Mouse (Mus musculus) liver, embryonic 14.5 days (tissue): ENCODE measurements around the gene Eras. TPM values are rescaled to one million over a fixed set of nuclear protein-coding genes. Genes with fewer than 3 reads are reported as not detected.

Experiments
- ATAC-seq: fragments of 200-750 bp; cut with Nextera tagmentation; 2 replicates; pipeline ENCODE4 v1.8.0; 2017; ENCODE audit warnings: moderate number of reproducible peaks, mild to moderate bottlenecking, moderate library complexity; ENCODE audit not compliant: insufficient read depth
- DNase-seq, 3 experiments: peaks; one replicate each; pipeline ENCODE4 v3.0.0-alpha.2; 2012 to 2013; ENCODE audit warnings: low read depth in 3 of 3, low spot score in 3 of 3
- H3K27ac ChIP-seq: fragments of 300-500 bp; sonication (generic); 2 replicates; pipeline ENCODE4 v1.5.1; 2014; ENCODE audit warnings: moderate library complexity, mild to moderate bottlenecking, control low read depth, inconsistent platforms
- H3K27me3 ChIP-seq: fragments of 300-500 bp; sonication (generic); 2 replicates; pipeline ENCODE4 v1.6.1; 2014; ENCODE audit warnings: mild to moderate bottlenecking, low read length, moderate library complexity; ENCODE audit not compliant: control insufficient read depth, insufficient read depth
- H3K36me3 ChIP-seq: fragments of 300-500 bp; sonication (generic); replicated peaks from 2 replicates; pipeline ENCODE4 v1.6.1; 2014; ENCODE audit warnings: low read depth; ENCODE audit not compliant: control insufficient read depth, insufficient read depth
- H3K4me1 ChIP-seq, 2 experiments: fragments of 200-500 bp in 1 of 2; fragments of 300-500 bp in 1 of 2; sonication (generic) in 1 of 2; replicated peaks; 2 replicates each; pipeline ENCODE4 v1.6.1; 2012 to 2014; ENCODE audit warnings: antibody characterized with exemption in 1 of 2, inconsistent platforms in 1 of 2, low read length in 1 of 2; ENCODE audit not compliant: control insufficient read depth in 2 of 2, insufficient read depth in 2 of 2
- H3K4me2 ChIP-seq: fragments of 300-500 bp; sonication (generic); 2 replicates; pipeline ENCODE4 v1.6.1; 2014; ENCODE audit warnings: low read depth, mild to moderate bottlenecking, control low read depth, moderate library complexity
- H3K4me3 ChIP-seq, 2 experiments: fragments of 200-500 bp in 1 of 2; fragments of 300-500 bp in 1 of 2; sonication (generic) in 1 of 2; 2 replicates each; pipeline ENCODE4 v1.5.1; 2012 to 2014; ENCODE audit warnings: low read depth in 2 of 2, low read length in 2 of 2, mild to moderate bottlenecking in 2 of 2, control low read depth in 1 of 2, inconsistent platforms in 1 of 2, moderate library complexity in 1 of 2; ENCODE audit not compliant: insufficient read depth in 1 of 2
- H3K9ac ChIP-seq: fragments of 300-500 bp; sonication (generic); replicated peaks from 2 replicates; pipeline ENCODE4 v1.6.1; 2014; ENCODE audit warnings: mild to moderate bottlenecking, control low read depth, moderate library complexity
- H3K9me3 ChIP-seq: fragments of 300-500 bp; sonication (generic); 2 replicates; pipeline ENCODE4 v1.6.1; 2016; ENCODE audit warnings: low read length, mixed read lengths; ENCODE audit not compliant: control insufficient read depth
- CTCF ChIP-seq: IDR thresholded peaks from 2 replicates; pipeline ENCODE4 v1.5.1; 2016; ENCODE audit warnings: antibody characterized with exemption, low read depth, control low read depth
- EP300 ChIP-seq: IDR thresholded peaks from 2 replicates; pipeline ENCODE4 v1.6.1; 2016; ENCODE audit warnings: antibody characterized with exemption, low read depth
- WGBS: fragments of 180-500 bp; shearing (Covaris S2); extraction: QIAGEN DNeasy Blood & Tissue Kit; methylation state at CpG from one replicate; pipeline ENCODE4 v1.1.7; 2014; ENCODE audit not compliant: insufficient replicate concordance; 5-methylcytosine and 5-hydroxymethylcytosine counted together
- polyA plus RNA-seq, 2 experiments: library from polyadenylated mRNA; depleted of rRNA in 1 of 2; stranded (reverse) in 1 of 2; unstranded in 1 of 2; fragments of >200 nt; fragmentation: Nextera tagmentation in 1 of 2; extraction: Ambion mirVana in 1 of 2; gene quantifications; 2 replicates each; pipeline versions ENCODE4 v1.2.1 to v1.2.3; 2012 to 2014

Eras gene
- polyA plus RNA-seq (2012; rRNA removed) (0.05 TPM in 1 of 2 replicates, not detected in the other), polyA plus RNA-seq (2014; fragmentation: Nextera tagmentation; extraction: Ambion mirVana) (not detected in 2 replicates)

- no peak within 1 kb of the TSS for H3K4me3 ChIP-seq
- peaks cover 55% of the 10 kb centered on the region for H3K27me3 ChIP-seq
- H3K27ac ChIP-seq, result no peak within 1 kb of the TSS
- H3K36me3 ChIP-seq, result no peaks in the 10 kb centered on the region
- H3K9me3 ChIP-seq, result no peaks in the 10 kb centered on the region
- TF ChIP-seq EP300 (no peak), CTCF (no peak)
- 18% methylated on average over 18 of the region's 19 CpGs for WGBS
- H3K4me2 ChIP-seq, result no peak within 1 kb of the TSS
- ATAC-seq (no peak), DNase-seq (no peak)
- no peaks in the 10 kb centered on the region for H3K4me1 ChIP-seq
- no peak within 1 kb of the TSS for H3K9ac ChIP-seq
Observed at GRCm38 (mm10) chrX:7928270-7928790, at the start of gene Eras. Eras (minus strand) TSS chrX:7928607.

DNA sequence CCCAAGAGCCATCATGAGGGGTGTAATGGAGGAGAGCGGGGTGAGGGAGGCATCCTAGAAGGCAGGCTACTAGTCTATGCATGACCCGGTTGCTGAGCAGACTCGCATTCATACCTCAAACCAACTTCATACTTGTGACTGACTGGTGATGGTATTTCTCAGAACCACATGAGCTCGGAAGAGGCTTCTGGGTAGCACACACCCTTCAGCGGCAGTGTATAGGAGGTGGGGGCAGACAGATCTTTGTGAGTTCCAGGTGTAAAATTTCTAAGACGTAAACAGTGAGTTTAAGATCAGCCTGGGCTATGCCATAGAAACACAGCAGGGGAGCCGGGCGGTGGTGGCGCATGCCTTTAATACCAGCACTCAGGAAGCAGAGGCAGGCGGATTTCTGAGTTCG lies 49.5 kb upstream of the Eras start, which contains the start of gene Gata1:
Gene Gata1, minus strand, starts transcription at position 180 of the 400 bp plus-strand sequence.
- ATAC-seq (no peak), DNase-seq (no peak)
- TF ChIP-seq CTCF (no peak), EP300 (no peak)
- no peak within 1 kb of the TSS for H3K27ac ChIP-seq
- H3K4me3 ChIP-seq, result no peak within 1 kb of the TSS
- 74% methylated on average over 11 of the region's 11 CpGs for WGBS
- H3K27me3 ChIP-seq, result no peaks in the 10 kb centered on the region
- no peak within 1 kb of the TSS for H3K4me2 ChIP-seq
- peaks cover 0 to 10% of the 10 kb centered on the region in 2 experiments; a peak in 2 of 4 replicates for H3K4me1 ChIP-seq
- H3K36me3 ChIP-seq, result no peaks in the 10 kb centered on the region
- no peak within 1 kb of the TSS for H3K9ac ChIP-seq
- H3K9me3 ChIP-seq, result no peaks in the 10 kb centered on the region

DNA sequence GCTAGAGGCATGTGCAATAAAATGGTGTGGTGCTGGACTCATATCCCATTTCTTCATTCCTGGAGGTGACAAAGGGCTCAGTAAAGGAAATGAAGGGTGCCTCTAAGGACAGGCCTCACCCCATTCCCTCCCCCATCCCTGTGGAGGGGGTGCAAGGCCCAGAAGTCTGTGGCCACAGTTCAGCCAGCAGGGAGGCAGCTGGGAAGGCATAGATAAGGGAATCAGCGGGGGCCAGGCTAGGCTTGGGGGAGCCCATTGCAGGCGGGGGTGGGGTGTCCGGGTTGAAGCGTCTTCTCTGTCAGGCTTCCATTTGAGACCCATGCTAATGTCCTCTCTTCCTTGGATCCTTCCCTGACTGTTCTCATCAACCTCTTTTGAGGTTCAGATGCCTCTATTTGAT lies 42.9 kb upstream of the Eras start:
- Histone ChIP-seq H3K27ac (peak overlapping the region; percentile 93), H3K4me2 (peak overlapping the region; percentile 85), H3K27me3 (no peaks in the 10 kb centered on the region), H3K4me3 (peak overlapping the region; percentile 33 to 42; a peak in 3 of 4 replicates), H3K9ac (peak overlapping the region; percentile 53), H3K4me1 (peaks cover 28 to 39% of the 10 kb centered on the region in 2 experiments), H3K36me3 (no peaks in the 10 kb centered on the region), H3K9me3 (no peaks in the 10 kb centered on the region)
- TF ChIP-seq CTCF (peak; percentile 21; the same call in 1 of the 2 replicates), EP300 (peak; percentile 93)
- DNase-seq (peak; percentile 78 to 80 (median 80)), ATAC-seq (peak; percentile 84)
- 12% methylated on average over 4 of the region's 4 CpGs for WGBS

GRCm38 (mm10) chrX:7968899-7969298 lies 40.5 kb upstream of the Eras start:
- Histone ChIP-seq H3K9me3 (no peaks in the 10 kb centered on the region), H3K9ac (peak overlapping the region; percentile 69), H3K27ac (peak overlapping the region; percentile 91), H3K36me3 (no peaks in the 10 kb centered on the region; the same call in 1 of the 2 replicates), H3K4me2 (peak overlapping the region; percentile 85), H3K4me1 (peaks cover 30 to 40% of the 10 kb centered on the region in 2 experiments), H3K4me3 (peak overlapping the region; percentile 50 to 65), H3K27me3 (no peaks in the 10 kb centered on the region)
- WGBS, result 63% methylated on average over 3 of the region's 3 CpGs
- DNase-seq, result no peak
- no peak for ATAC-seq
- TF ChIP-seq CTCF (no peak), EP300 (no peak)

DNA sequence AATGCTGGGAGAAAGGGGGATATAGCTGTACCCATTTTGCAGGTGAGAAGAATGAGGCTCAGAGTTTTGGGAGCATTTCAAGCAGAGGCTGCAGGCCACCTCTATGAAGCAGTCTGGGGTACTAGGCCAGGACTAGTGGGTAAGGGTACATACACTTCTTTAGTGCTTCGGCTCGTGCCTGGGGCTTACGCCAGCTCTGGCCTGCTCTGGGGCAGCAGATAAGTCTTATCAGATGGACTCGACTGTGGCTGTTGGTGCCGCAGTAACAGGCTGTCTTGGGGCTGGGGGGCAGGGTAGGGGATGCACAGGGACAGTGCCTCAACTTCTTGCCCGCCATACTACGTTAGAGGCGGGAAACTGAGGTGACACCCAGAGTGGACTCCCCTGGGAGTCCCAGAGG lies 39.8 kb upstream of the Eras start:
- no peaks in the 10 kb centered on the region for H3K27me3 ChIP-seq
- WGBS, result 10% methylated on average over 8 of the region's 8 CpGs
- ATAC-seq (peak; percentile 78), DNase-seq (peak in 1 of 3 experiments; percentile 50)
- no peaks in the 10 kb centered on the region; the same call in 1 of the 2 replicates for H3K36me3 ChIP-seq
- H3K4me1 ChIP-seq, result peaks cover 30 to 38% of the 10 kb centered on the region in 2 experiments
- no peak for TF ChIP-seq CTCF
- TF ChIP-seq EP300, result peak; percentile 78
- peak overlapping the region; percentile 85 for H3K4me2 ChIP-seq
- H3K9ac ChIP-seq, result peak overlapping the region; percentile 94
- no peaks in the 10 kb centered on the region for H3K9me3 ChIP-seq
- peak overlapping the region; percentile 91 for H3K27ac ChIP-seq
- H3K4me3 ChIP-seq, result peak overlapping the region; percentile 85 to 100
